Mouse (Mus musculus): ENCODE data around the gene Sap30bp.

DNA sequence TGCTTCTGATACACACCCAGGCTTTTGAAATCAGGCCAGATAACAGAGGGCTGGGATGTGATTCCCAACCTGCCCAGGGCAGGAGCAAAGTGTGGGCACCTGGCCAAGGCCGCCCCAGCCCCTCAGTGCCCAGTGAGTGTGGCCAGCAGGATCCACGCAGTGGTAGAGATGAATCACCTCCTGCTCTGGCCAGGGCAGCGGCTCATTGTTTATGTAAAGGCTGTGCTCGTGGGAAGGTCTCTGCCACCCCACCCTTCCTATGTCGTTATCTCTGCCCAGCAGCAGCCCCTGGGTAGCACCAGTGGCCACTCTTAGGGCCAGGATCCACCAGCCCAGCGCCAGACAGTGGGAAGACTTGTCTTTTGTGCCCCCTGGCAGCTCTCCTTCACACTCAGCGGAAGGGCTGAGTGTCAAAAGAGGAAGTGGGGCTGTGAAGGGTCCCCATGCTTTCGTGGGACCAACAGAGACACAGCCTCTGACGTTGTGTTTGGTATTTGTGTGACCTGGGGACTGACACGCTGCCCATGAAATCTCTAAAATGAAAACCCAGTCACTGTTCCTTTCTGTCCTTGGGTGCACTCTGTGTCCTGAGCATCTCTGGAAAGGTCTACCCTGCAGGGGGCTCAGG is 32.0 kb downstream of the Sap30bp start:
- TF ChIP-seq POLR2A (IDR thresholded peaks at IDR 0.05; ENCODE audit: insufficient read depth, low read depth, low read length) (no peak), CTCF (IDR thresholded peaks at IDR 0.05; ENCODE audit: insufficient read depth, low read depth, low read length) (no peak)

All from olfactory bulb, adult 2 months (tissue).